In the genomic region with DNA sequence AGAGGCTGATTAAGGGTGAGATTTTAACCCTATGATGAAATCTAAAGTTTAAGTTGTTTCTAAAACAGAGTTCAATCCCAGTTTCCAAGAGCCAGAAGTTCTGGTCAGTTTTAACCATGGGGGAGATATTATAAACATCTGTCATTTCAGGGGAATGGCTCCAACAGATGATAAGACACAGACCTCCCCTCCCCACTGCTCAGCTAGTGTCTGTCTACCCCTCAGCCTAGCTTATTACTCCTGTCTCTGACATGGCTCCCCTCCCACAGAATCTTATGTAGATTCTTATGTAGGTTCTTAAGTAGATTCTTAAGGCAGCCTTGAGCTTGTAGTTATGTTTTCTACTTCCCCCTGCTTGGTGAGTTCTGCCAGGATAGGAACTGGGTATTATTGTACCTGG, we compare ENCODE assay signal across 16 mouse cellular contexts.
"Had no signal": no experiment of that assay in that cellular context is flagged by ENCODE, and none has a peak within 500 bp of the region (broad histone marks: within the 10 kb centered on the region; RNA-seq: fewer than 3 reads in every experiment).

No protein-coding gene starts in this region.

- H3K9ac ChIP-seq: neural tube, embryonic 12.5 days; neural tube, embryonic 13.5 days; neural tube, embryonic 15.5 days; stomach, embryonic 15.5 days had no signal

- H3K4me1 ChIP-seq: neural tube, embryonic 12.5 days; neural tube, embryonic 13.5 days; neural tube, embryonic 15.5 days; stomach, embryonic 15.5 days had no signal

- H3K27me3 ChIP-seq: neural tube, embryonic 12.5 days; neural tube, embryonic 13.5 days; neural tube, embryonic 15.5 days; stomach, embryonic 15.5 days had no signal

- H3K4me2 ChIP-seq: neural tube, embryonic 12.5 days; neural tube, embryonic 13.5 days; neural tube, embryonic 15.5 days; stomach, embryonic 15.5 days had no signal

- DNase-seq: retina, postnatal 1 day; right cerebral cortex, adult 18-20 months; right cerebral cortex, postnatal 14 days; right cerebral cortex, postnatal 25 days; right cerebral cortex, postnatal 4 days; spleen, adult 18-20 months; thymus, adult 18-20 months; thymus, adult 2 months; thymus, postnatal 14 days; thymus, postnatal 25 days; thymus, postnatal 36 days; thymus, postnatal 4 days had no signal

- H3K9me3 ChIP-seq: neural tube, embryonic 12.5 days; neural tube, embryonic 13.5 days; neural tube, embryonic 15.5 days; stomach, embryonic 15.5 days had no signal

- H3K4me3 ChIP-seq: neural tube, embryonic 12.5 days; neural tube, embryonic 13.5 days; neural tube, embryonic 15.5 days; stomach, embryonic 15.5 days had no signal

- H3K27ac ChIP-seq: neural tube, embryonic 12.5 days; neural tube, embryonic 13.5 days; neural tube, embryonic 15.5 days; stomach, embryonic 15.5 days had no signal

- H3K36me3 ChIP-seq: neural tube, embryonic 12.5 days; neural tube, embryonic 13.5 days; neural tube, embryonic 15.5 days; stomach, embryonic 15.5 days had no signal
